Mouse (Mus musculus) heart, adult 2 months (tissue): ENCODE measurements around the gene B3gnt4.
"Not testable (repeated sequence)": the region's sequence is repeated elsewhere in the genome, so short reads cannot be mapped to it uniquely, and the experiment has no call there.

ENCODE experiments used
- CTCF ChIP-seq: fragments of 200-600 bp; IDR thresholded peaks from 2 replicates; pipeline ENCODE4 v1.8.1; 2022; ENCODE audit warnings: antibody characterized with exemption, mild to moderate bottlenecking, moderate library complexity
- EP300 ChIP-seq: fragments of 200-500 bp; IDR thresholded peaks from 2 replicates; pipeline ENCODE4 v1.6.1; 2011; ENCODE audit warnings: low read depth, low read length, control low read depth; ENCODE audit not compliant: insufficient read depth
- POLR2A ChIP-seq: fragments of 200-500 bp; IDR thresholded peaks from 2 replicates; pipeline ENCODE4 v1.6.1; 2011; ENCODE audit warnings: mild to moderate bottlenecking, low read depth, low read length, control low read depth; ENCODE audit not compliant: insufficient read depth

DNA sequence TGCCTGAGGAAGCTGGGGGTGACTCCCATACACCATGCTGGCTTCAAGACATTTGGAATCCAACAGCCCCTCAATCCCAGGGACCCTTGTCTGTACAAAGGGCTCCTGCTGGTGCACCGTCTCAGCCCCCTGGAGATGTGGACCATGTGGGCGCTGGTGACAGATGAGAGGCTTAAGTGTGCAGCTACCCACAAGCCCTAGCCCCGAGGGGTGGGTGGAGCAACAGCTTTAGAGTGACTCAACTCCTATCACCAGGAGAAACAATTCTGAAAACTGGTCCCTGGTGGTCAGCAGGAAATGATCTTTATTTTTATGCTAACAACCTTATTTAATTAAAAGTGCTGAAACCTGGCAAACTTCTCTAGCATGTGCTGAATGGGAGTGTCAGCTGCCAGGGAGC, 1.2 kb downstream of the B3gnt4 start:
- not testable (repeated sequence) for TF ChIP-seq CTCF, POLR2A, EP300
